Mouse (Mus musculus): Measurements from ENCODE around the gene Atp5l.

Gene Atp5l

DNA sequence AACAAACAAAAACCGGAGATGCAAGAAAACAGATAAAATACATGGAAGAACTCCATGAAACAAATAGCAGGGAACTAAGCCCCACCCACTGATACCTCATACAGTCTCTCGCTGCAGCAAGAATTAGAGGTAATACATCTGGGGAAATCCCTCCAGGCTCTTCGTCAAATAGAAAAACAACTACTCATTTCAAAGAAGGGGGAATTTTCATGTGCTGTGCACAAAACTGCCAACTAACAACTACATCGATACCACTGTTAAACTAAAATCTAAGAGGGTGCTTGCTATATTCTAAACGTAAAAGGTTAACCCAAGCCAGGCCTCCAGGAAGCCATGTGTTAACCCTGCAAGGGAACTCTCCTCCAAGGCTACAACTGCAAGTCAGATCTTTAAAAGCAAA is 46.9 kb downstream of the Atp5l start:
- in situ Hi-C loops (cut with MboI; ENCODE audit: low pct_unique_long_range_greater_than_20kb in 1 of 2, low sequenced_read_pairs in 2 of 2, unreplicated experiment in 1 of 2): no loop called here

GRCm38 (mm10) chr9:44868336-44869094 is 52.0 kb downstream of the Atp5l start:
- in situ Hi-C loops (cut with MboI; ENCODE audit: low pct_unique_long_range_greater_than_20kb in 1 of 2, low sequenced_read_pairs in 2 of 2, unreplicated experiment in 1 of 2): no loop called here

DNA sequence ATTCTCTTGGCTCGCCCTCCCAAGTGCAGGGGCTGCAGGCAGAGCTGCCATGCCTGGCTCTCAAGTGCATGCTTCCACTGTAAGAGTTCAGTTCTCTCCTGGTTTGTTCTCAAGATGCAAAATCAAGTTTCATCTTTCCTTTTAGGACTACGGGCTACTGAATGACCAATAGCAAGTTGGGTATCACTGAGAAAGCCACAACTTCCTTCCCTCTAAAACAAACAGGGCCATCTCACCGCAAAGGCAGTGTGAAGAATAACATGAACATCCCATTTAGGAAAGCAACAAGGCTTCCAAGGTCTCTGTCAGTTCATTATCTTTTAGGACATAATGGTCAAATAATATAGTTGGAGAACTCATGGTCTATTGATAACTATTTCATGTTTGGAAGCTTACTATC is 52.9 kb downstream of the Atp5l start:
- in situ Hi-C loops (cut with MboI; ENCODE audit: low pct_unique_long_range_greater_than_20kb in 1 of 2, low sequenced_read_pairs in 2 of 2, unreplicated experiment in 1 of 2): no loop called here

GRCm38 (mm10) chr9:44866501-44867240 is 53.9 kb downstream of the Atp5l start:
- in situ Hi-C loops (cut with MboI; ENCODE audit: low pct_unique_long_range_greater_than_20kb in 1 of 2, low sequenced_read_pairs in 2 of 2, unreplicated experiment in 1 of 2): no loop called here
